Comparison of ENCODE assay signal across 10 mouse cellular contexts in the genomic region with DNA sequence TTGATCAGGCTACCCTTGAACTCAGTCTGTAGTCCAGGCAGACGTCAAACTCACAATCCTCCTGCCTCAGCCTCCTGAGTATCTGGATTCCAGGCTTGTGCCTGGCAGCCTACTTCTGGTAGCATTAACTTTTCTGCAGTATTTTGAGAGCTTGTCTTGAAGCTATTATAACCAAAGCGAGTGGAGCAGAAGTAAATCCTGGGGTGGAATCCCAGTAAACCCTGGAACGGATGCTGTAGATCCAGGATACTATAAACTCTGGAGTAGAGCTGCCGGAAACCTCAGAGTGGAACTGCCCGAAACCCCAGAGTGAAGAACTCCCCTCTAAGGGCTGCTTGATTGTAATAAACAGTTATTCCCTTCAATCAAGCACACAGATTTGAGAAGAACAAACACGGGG. TPM values are rescaled to one million over a fixed set of nuclear protein-coding genes. Genes with fewer than 3 reads are reported as not detected.
DNase-seq lines count a peak whose midpoint lies in the region; ATAC-seq and TF ChIP-seq lines count a peak whose summit lies in the region.
"Had no signal": no experiment of that assay in that cellular context is flagged by ENCODE, and none has a peak within 500 bp of the region (broad histone marks: within the 10 kb centered on the region; RNA-seq: fewer than 3 reads in every experiment).

No protein-coding gene starts in this region.

- no peak for ATAC-seq in forebrain, embryonic 14.5 days
- no peak for ATAC-seq in forebrain, embryonic 16.5 days
- no peak for ATAC-seq in midbrain, embryonic 11.5 days (ENCODE audit: low FRiP score)
- ATAC-seq in midbrain, embryonic 13.5 days, result no peak
- no peak for ATAC-seq in hindbrain, postnatal 0 days

- H3K9ac ChIP-seq in forebrain, embryonic 14.5 days (ENCODE audit: low read length), result no peak overlapping the region
- no peak overlapping the region for H3K9ac ChIP-seq in forebrain, embryonic 16.5 days (replicated peaks; ENCODE audit: low read depth, low read length)
- no peak overlapping the region for H3K9ac ChIP-seq in midbrain, embryonic 11.5 days (ENCODE audit: low read length)
- H3K9ac ChIP-seq in midbrain, embryonic 13.5 days (replicated peaks), result no peak overlapping the region
- no peak overlapping the region for H3K9ac ChIP-seq in hindbrain, postnatal 0 days (replicated peaks; ENCODE audit: low read length)
- H3K9ac ChIP-seq: liver, embryonic 14.5 days had no signal

- no peaks in the 10 kb centered on the region for H3K4me1 ChIP-seq in forebrain, embryonic 14.5 days (ENCODE audit: control insufficient read depth, insufficient read depth, low read length)
- peaks cover 9% of the 10 kb centered on the region for H3K4me1 ChIP-seq in forebrain, embryonic 16.5 days (replicated peaks; ENCODE audit: control insufficient read depth, insufficient read depth, low read length)
- peaks cover 7% of the 10 kb centered on the region for H3K4me1 ChIP-seq in midbrain, embryonic 11.5 days (ENCODE audit: control insufficient read depth, insufficient read depth, low read length)
- H3K4me1 ChIP-seq in midbrain, embryonic 13.5 days (replicated peaks), result peaks cover 20% of the 10 kb centered on the region
- H3K4me1 ChIP-seq in hindbrain, postnatal 0 days (ENCODE audit: insufficient read depth, low read length), result peaks cover 12% of the 10 kb centered on the region; the same call in 1 of the 2 replicates

- no peaks in the 10 kb centered on the region for H3K9me3 ChIP-seq in forebrain, embryonic 14.5 days (replicated peaks; ENCODE audit: control insufficient read depth, low read length)
- no peaks in the 10 kb centered on the region for H3K9me3 ChIP-seq in forebrain, embryonic 16.5 days (ENCODE audit: control insufficient read depth, low read length)
- H3K9me3 ChIP-seq in midbrain, embryonic 11.5 days (ENCODE audit: control insufficient read depth, low read length), result no peaks in the 10 kb centered on the region
- H3K9me3 ChIP-seq in midbrain, embryonic 13.5 days, result no peaks in the 10 kb centered on the region; the same call in 1 of the 2 replicates
- no peaks in the 10 kb centered on the region for H3K9me3 ChIP-seq in hindbrain, postnatal 0 days (ENCODE audit: low read length)

- no peak overlapping the region for H3K4me3 ChIP-seq in forebrain, embryonic 14.5 days (ENCODE audit: low read depth, low read length)
- no peak overlapping the region for H3K4me3 ChIP-seq in forebrain, embryonic 16.5 days (replicated peaks; ENCODE audit: low read length)
- H3K4me3 ChIP-seq in midbrain, embryonic 11.5 days (ENCODE audit: low read depth, low read length), result no peak overlapping the region
- H3K4me3 ChIP-seq in midbrain, embryonic 13.5 days (replicated peaks), result no peak overlapping the region
- H3K4me3 ChIP-seq in hindbrain, postnatal 0 days (ENCODE audit: low read length), result no peak overlapping the region

- peak; percentile 62 for DNase-seq in forebrain, embryonic 14.5 days (ENCODE audit: low spot score)
- DNase-seq in midbrain, embryonic 11.5 days (ENCODE audit: low spot score, missing footprints), result peak; percentile 98
- DNase-seq in hindbrain, postnatal 0 days (ENCODE audit: low spot score), result peak; percentile 65
- peak; percentile 60 for DNase-seq in mesoderm, embryonic 11.5 days (ENCODE audit: low read depth, low spot score)
- no peak for DNase-seq in frontal cortex, postnatal 14 days (ENCODE audit: low spot score in 2 of 2)
- no peak for DNase-seq in spleen, postnatal 4 days (ENCODE audit: low spot score in 2 of 2)

- WGBS in forebrain, embryonic 14.5 days, result 48% methylated on average over 6 of the region's 6 CpGs
- 44% methylated on average over 6 of the region's 6 CpGs for WGBS in forebrain, embryonic 16.5 days
- 60% methylated on average over 6 of the region's 6 CpGs for WGBS in midbrain, embryonic 11.5 days
- WGBS in midbrain, embryonic 13.5 days, result 56% methylated on average over 6 of the region's 6 CpGs
- 54% methylated on average over 6 of the region's 6 CpGs for WGBS in hindbrain, postnatal 0 days

- H3K36me3 ChIP-seq in forebrain, embryonic 14.5 days (ENCODE audit: control insufficient read depth, insufficient read depth, low read length), result no peaks in the 10 kb centered on the region
- H3K36me3 ChIP-seq in forebrain, embryonic 16.5 days (ENCODE audit: control insufficient read depth, insufficient read depth), result no peaks in the 10 kb centered on the region
- H3K36me3 ChIP-seq in midbrain, embryonic 11.5 days (ENCODE audit: control insufficient read depth, insufficient read depth, low read length), result no peaks in the 10 kb centered on the region
- no peaks in the 10 kb centered on the region for H3K36me3 ChIP-seq in midbrain, embryonic 13.5 days
- no peaks in the 10 kb centered on the region for H3K36me3 ChIP-seq in hindbrain, postnatal 0 days (ENCODE audit: insufficient read depth, low read length)

- no peak overlapping the region for H3K27ac ChIP-seq in forebrain, embryonic 14.5 days (ENCODE audit: low read depth, low read length)
- H3K27ac ChIP-seq in forebrain, embryonic 16.5 days (ENCODE audit: low read length), result no peak overlapping the region
- no peak overlapping the region for H3K27ac ChIP-seq in midbrain, embryonic 11.5 days (ENCODE audit: low read depth, low read length)
- H3K27ac ChIP-seq in midbrain, embryonic 13.5 days, result no peak overlapping the region
- H3K27ac ChIP-seq in hindbrain, postnatal 0 days, result no peak overlapping the region
- H3K27ac ChIP-seq: liver, embryonic 14.5 days had no signal

- no peak overlapping the region for H3K4me2 ChIP-seq in forebrain, embryonic 14.5 days (ENCODE audit: low read length)
- H3K4me2 ChIP-seq in forebrain, embryonic 16.5 days (ENCODE audit: low read length), result no peak overlapping the region
- H3K4me2 ChIP-seq in midbrain, embryonic 11.5 days, result no peak overlapping the region
- no peak overlapping the region for H3K4me2 ChIP-seq in midbrain, embryonic 13.5 days (replicated peaks)
- H3K4me2 ChIP-seq in hindbrain, postnatal 0 days (ENCODE audit: low read depth, low read length), result no peak overlapping the region

- no peak for TF ChIP-seq CTCF in hindbrain, postnatal 0 days (IDR thresholded peaks at IDR 0.05; ENCODE audit: low read depth)

- H3K27me3 ChIP-seq in forebrain, embryonic 14.5 days (replicated peaks; ENCODE audit: control insufficient read depth, insufficient read depth, low read length), result no peaks in the 10 kb centered on the region
- H3K27me3 ChIP-seq in forebrain, embryonic 16.5 days (replicated peaks; ENCODE audit: control insufficient read depth, insufficient read depth, low read length), result no peaks in the 10 kb centered on the region
- no peaks in the 10 kb centered on the region for H3K27me3 ChIP-seq in midbrain, embryonic 11.5 days (ENCODE audit: control insufficient read depth, insufficient read depth, low read length)
- no peaks in the 10 kb centered on the region for H3K27me3 ChIP-seq in midbrain, embryonic 13.5 days
- H3K27me3 ChIP-seq in hindbrain, postnatal 0 days (ENCODE audit: insufficient read depth, low read length), result no peaks in the 10 kb centered on the region

RNA-seq across cellular contexts. Expression of a gene that starts 9.7 kb away (rescaled TPM):
- polyA plus RNA-seq in forebrain, embryonic 14.5 days (2014; fragmentation: Nextera tagmentation; extraction: Ambion mirVana), result 2.2 and 2.3 TPM in 2 replicates
- polyA plus RNA-seq in forebrain, embryonic 16.5 days (2015; fragmentation: Nextera tagmentation; extraction: Ambion mirVana), result 1.0 and 1.1 TPM in 2 replicates
- polyA plus RNA-seq in midbrain, embryonic 11.5 days (2014; fragmentation: Nextera tagmentation; extraction: Ambion mirVana), result 1.7 and 2.0 TPM in 2 replicates
- 2.2 and 2.6 TPM in 2 replicates for polyA plus RNA-seq in midbrain, embryonic 13.5 days (2015; fragmentation: Nextera tagmentation; extraction: Ambion mirVana)
- 9.5 and 20.5 TPM in 2 replicates for total RNA-seq in hindbrain, postnatal 0 days (2014; rRNA removed)
- polyA plus RNA-seq in hindbrain, postnatal 0 days (2015; fragmentation: Nextera tagmentation; extraction: Ambion mirVana), result 12.1 and 15.1 TPM in 2 replicates
- total RNA-seq: common myeloid progenitor, adult 5-6 weeks had no signal

RNA-seq across cellular contexts. Expression of a gene that starts 18.8 kb away (rescaled TPM):
- 1.8 and 4.8 TPM in 2 replicates for polyA plus RNA-seq in forebrain, embryonic 14.5 days (2014; fragmentation: Nextera tagmentation; extraction: Ambion mirVana)
- polyA plus RNA-seq in forebrain, embryonic 16.5 days (2015; fragmentation: Nextera tagmentation; extraction: Ambion mirVana), result 7.7 and 8.4 TPM in 2 replicates
- 0.14 TPM in 1 of 2 replicates, not detected in the other for polyA plus RNA-seq in midbrain, embryonic 11.5 days (2014; fragmentation: Nextera tagmentation; extraction: Ambion mirVana)
- 1.1 and 1.3 TPM in 2 replicates for polyA plus RNA-seq in midbrain, embryonic 13.5 days (2015; fragmentation: Nextera tagmentation; extraction: Ambion mirVana)
- 16.6 and 23.8 TPM in 2 replicates for total RNA-seq in hindbrain, postnatal 0 days (2014; rRNA removed)
- 17.9 and 18.6 TPM in 2 replicates for polyA plus RNA-seq in hindbrain, postnatal 0 days (2015; fragmentation: Nextera tagmentation; extraction: Ambion mirVana)
- total RNA-seq: common myeloid progenitor, adult 5-6 weeks had no signal
- polyA plus RNA-seq: liver, embryonic 14.5 days had no signal

RNA-seq across cellular contexts. Expression of a gene that starts 51.4 kb away (rescaled TPM):
- polyA plus RNA-seq in forebrain, embryonic 14.5 days (2014; fragmentation: Nextera tagmentation; extraction: Ambion mirVana), result 42.2 and 47.6 TPM in 2 replicates
- 91.0 and 92.8 TPM in 2 replicates for polyA plus RNA-seq in forebrain, embryonic 16.5 days (2015; fragmentation: Nextera tagmentation; extraction: Ambion mirVana)
- polyA plus RNA-seq in midbrain, embryonic 11.5 days (2014; fragmentation: Nextera tagmentation; extraction: Ambion mirVana), result 21.6 and 22.4 TPM in 2 replicates
- 79.8 and 89.2 TPM in 2 replicates for polyA plus RNA-seq in midbrain, embryonic 13.5 days (2015; fragmentation: Nextera tagmentation; extraction: Ambion mirVana)
- total RNA-seq in hindbrain, postnatal 0 days (2014; rRNA removed), result 288 and 303 TPM in 2 replicates
- 143 and 144 TPM in 2 replicates for polyA plus RNA-seq in hindbrain, postnatal 0 days (2015; fragmentation: Nextera tagmentation; extraction: Ambion mirVana)

RNA-seq across cellular contexts. Expression of a gene that starts 56.9 kb away (rescaled TPM):
- polyA plus RNA-seq in forebrain, embryonic 14.5 days (2014; fragmentation: Nextera tagmentation; extraction: Ambion mirVana), result 16.2 and 21.9 TPM in 2 replicates
- polyA plus RNA-seq in forebrain, embryonic 16.5 days (2015; fragmentation: Nextera tagmentation; extraction: Ambion mirVana), result 18.4 and 20.2 TPM in 2 replicates
- 17.9 and 18.5 TPM in 2 replicates for polyA plus RNA-seq in midbrain, embryonic 11.5 days (2014; fragmentation: Nextera tagmentation; extraction: Ambion mirVana)
- polyA plus RNA-seq in midbrain, embryonic 13.5 days (2015; fragmentation: Nextera tagmentation; extraction: Ambion mirVana), result 18.3 and 19.9 TPM in 2 replicates
- total RNA-seq in hindbrain, postnatal 0 days (2014; rRNA removed), result 36.2 and 39.1 TPM in 2 replicates
- 19.1 and 21.6 TPM in 2 replicates for polyA plus RNA-seq in hindbrain, postnatal 0 days (2015; fragmentation: Nextera tagmentation; extraction: Ambion mirVana)

Comparison
In these comparisons a context has a peak if more than half of its experiments do, and no peak if none do; other contexts are left out.
1. DNase-seq: peak in forebrain, embryonic 14.5 days (single experiment), midbrain, embryonic 11.5 days (single experiment), hindbrain, postnatal 0 days (single experiment) and mesoderm, embryonic 11.5 days (single experiment); none in frontal cortex, postnatal 14 days (0 of 2) and spleen, postnatal 4 days (0 of 2).